Mouse (Mus musculus) c-Kit-positive CD71-positive TER-119-positive erythroid progenitor cells, embryonic 14.5 days (primary cell): Measurements from ENCODE around the gene Ntn3.

Experiments used
- DNase-seq: peaks from one replicate; pipeline ENCODE4 v3.0.0-alpha.2; 2013; ENCODE audit warnings: low spot score

The Ntn3 gene

GRCm38 (mm10) chr17:24211631-24212440, 2.5 kb upstream of the Ntn3 start:
- no peak for DNase-seq

GRCm38 (mm10) chr17:24210591-24210990, 1.3 kb upstream of the Ntn3 start:
- no peak for DNase-seq

GRCm38 (mm10) chr17:24209916-24210240, 547 bp upstream of the Ntn3 start:
- no peak for DNase-seq

GRCm38 (mm10) chr17:24208641-24209042, 689 bp downstream of the Ntn3 start:
- DNase-seq = no peak

GRCm38 (mm10) chr17:24207768-24208640, 1.3 kb downstream of the Ntn3 start:
- DNase-seq = no peak

GRCm38 (mm10) chr17:24206451-24207351, 2.6 kb downstream of the Ntn3 start:
- DNase-seq = peak; percentile 84

- no peak for DNase-seq
Measured at GRCm38 (mm10) chr17:24205908-24206361, 3.4 kb downstream of the Ntn3 start.

- DNase-seq = peak; percentile 90
Measured at GRCm38 (mm10) chr17:24205284-24205888, 3.9 kb downstream of the Ntn3 start, which contains the start of gene Tbc1d24. TSS of gene Tbc1d24 (minus strand) at chr17:24205562.

- DNase-seq = no peak
Measured at GRCm38 (mm10) chr17:24204846-24205245, 4.5 kb downstream of the Ntn3 start.

- no peak for DNase-seq
Measured at GRCm38 (mm10) chr17:24203611-24204534, 5.5 kb downstream of the Ntn3 start.

GRCm38 (mm10) chr17:24203068-24203467, 6.3 kb downstream of the Ntn3 start:
- DNase-seq = peak; percentile 80

GRCm38 (mm10) chr17:24201092-24201491, 8.2 kb downstream of the Ntn3 start:
- DNase-seq = no peak

- no peak for DNase-seq
Measured at GRCm38 (mm10) chr17:24199741-24200140, 9.6 kb downstream of the Ntn3 start.

GRCm38 (mm10) chr17:24199252-24199651, 10.1 kb downstream of the Ntn3 start:
- DNase-seq = peak; percentile 76

GRCm38 (mm10) chr17:24197032-24197824, 12.1 kb downstream of the Ntn3 start:
- no peak for DNase-seq

- no peak for DNase-seq
Measured at GRCm38 (mm10) chr17:24195349-24195748, 14.0 kb downstream of the Ntn3 start.

- no peak for DNase-seq
Measured at GRCm38 (mm10) chr17:24193769-24194168, 15.6 kb downstream of the Ntn3 start.

- DNase-seq = no peak
Measured at GRCm38 (mm10) chr17:24193268-24193667, 16.1 kb downstream of the Ntn3 start.

GRCm38 (mm10) chr17:24192848-24193247, 16.5 kb downstream of the Ntn3 start:
- DNase-seq = no peak

GRCm38 (mm10) chr17:24191481-24191880, 17.9 kb downstream of the Ntn3 start:
- DNase-seq = no peak
